Mouse (Mus musculus): Measurements from ENCODE around the gene Ndfip2. TPM values are rescaled to one million over a fixed set of nuclear protein-coding genes. Genes with fewer than 3 reads are reported as not detected.
A peak's percentile ranks its signal among the peaks of the same experiment; 100 is the strongest.

Gene Ndfip2
- polyA plus RNA-seq, 1 experiment from 2014 or later, result 99.9 TPM

GRCm38 (mm10) chr14:105322829-105323228, 64.5 kb downstream of the Ndfip2 start:
- 54% methylated on average over 5 of the region's 5 CpGs for WGBS
- Histone ChIP-seq H3K9ac (no peak overlapping the region), H3K27ac (no peak overlapping the region), H3K4me2 (replicated peaks) (no peak overlapping the region), H3K9me3 (no peaks in the 10 kb centered on the region; the same call in 1 of the 2 replicates), H3K27me3 (replicated peaks) (no peaks in the 10 kb centered on the region), H3K36me3 (no peaks in the 10 kb centered on the region), H3K4me3 (no peak overlapping the region), H3K4me1 (no peaks in the 10 kb centered on the region)
- no peak for ATAC-seq (ENCODE audit: low FRiP score, low read depth)

GRCm38 (mm10) chr14:105323448-105323847, 65.1 kb downstream of the Ndfip2 start:
- Histone ChIP-seq H3K9me3 (no peaks in the 10 kb centered on the region; the same call in 1 of the 2 replicates), H3K9ac (no peak overlapping the region), H3K4me1 (peaks cover 4% of the 10 kb centered on the region; the same call in 1 of the 2 replicates), H3K4me3 (no peak overlapping the region), H3K4me2 (replicated peaks) (no peak overlapping the region), H3K27me3 (replicated peaks) (no peaks in the 10 kb centered on the region), H3K36me3 (no peaks in the 10 kb centered on the region), H3K27ac (no peak overlapping the region)
- 71% methylated on average over 9 of the region's 9 CpGs for WGBS
- no peak for ATAC-seq (ENCODE audit: low FRiP score, low read depth)

- Histone ChIP-seq H3K4me1 (peaks cover 10% of the 10 kb centered on the region; the same call in 1 of the 2 replicates), H3K27me3 (replicated peaks) (no peaks in the 10 kb centered on the region), H3K4me3 (no peak overlapping the region), H3K9ac (peak overlapping the region; percentile 33; the same call in 1 of the 2 replicates), H3K9me3 (no peaks in the 10 kb centered on the region; the same call in 1 of the 2 replicates), H3K36me3 (no peaks in the 10 kb centered on the region), H3K27ac (no peak overlapping the region), H3K4me2 (replicated peaks) (peak overlapping the region; percentile 52)
- 27% methylated on average over 13 of the region's 13 CpGs for WGBS
- peak; percentile 77 for ATAC-seq (ENCODE audit: low FRiP score, low read depth)
Measured at GRCm38 (mm10) chr14:105328397-105329302, 70.3 kb downstream of the Ndfip2 start.

- no peaks in the 10 kb centered on the region for H3K27me3 ChIP-seq (replicated peaks)
- H3K4me3 ChIP-seq, result peak overlapping the region; percentile 5; the same call in 1 of the 2 replicates
- 0 out of 2 replicates have a peak, but pooled peaks have one; percentile 17 for ATAC-seq (ENCODE audit: low FRiP score, low read depth)
- H3K9me3 ChIP-seq, result no peaks in the 10 kb centered on the region
- no peak overlapping the region for H3K27ac ChIP-seq
- WGBS, result 56% methylated on average over 16 of the region's 16 CpGs
- no peak overlapping the region for H3K9ac ChIP-seq
- peak overlapping the region; percentile 42 for H3K4me2 ChIP-seq (replicated peaks)
- peaks cover 5% of the 10 kb centered on the region; the same call in 1 of the 2 replicates for H3K4me1 ChIP-seq
- H3K36me3 ChIP-seq, result no peaks in the 10 kb centered on the region
Measured at GRCm38 (mm10) chr14:105333475-105334094, 75.2 kb downstream of the Ndfip2 start.

- no peak overlapping the region for H3K27ac ChIP-seq
- no peak for ATAC-seq (ENCODE audit: low FRiP score, low read depth)
- no peak overlapping the region for H3K9ac ChIP-seq
- no peaks in the 10 kb centered on the region for H3K27me3 ChIP-seq (replicated peaks)
- no peaks in the 10 kb centered on the region for H3K36me3 ChIP-seq
- 88% methylated on average over 8 of the region's 8 CpGs for WGBS
- H3K9me3 ChIP-seq, result no peaks in the 10 kb centered on the region
- H3K4me2 ChIP-seq (replicated peaks), result no peak overlapping the region
- no peaks in the 10 kb centered on the region for H3K4me1 ChIP-seq
- no peak overlapping the region for H3K4me3 ChIP-seq
Measured at GRCm38 (mm10) chr14:105341765-105342164, 83.4 kb downstream of the Ndfip2 start.

GRCm38 (mm10) chr14:105354121-105354520, 95.7 kb downstream of the Ndfip2 start:
- H3K4me2 ChIP-seq (replicated peaks), result no peak overlapping the region
- 80% methylated on average over 11 of the region's 11 CpGs for WGBS
- no peaks in the 10 kb centered on the region for H3K4me1 ChIP-seq
- H3K36me3 ChIP-seq, result no peaks in the 10 kb centered on the region
- H3K27ac ChIP-seq, result no peak overlapping the region
- H3K9me3 ChIP-seq, result no peaks in the 10 kb centered on the region
- H3K4me3 ChIP-seq, result no peak overlapping the region
- H3K9ac ChIP-seq, result no peak overlapping the region
- no peaks in the 10 kb centered on the region for H3K27me3 ChIP-seq (replicated peaks)
- no peak for ATAC-seq (ENCODE audit: low FRiP score, low read depth)

Other genes with a start within 250 kb of the Ndfip2 start
- gene Rbm26, start 81.2 kb upstream of the Ndfip2 start, polyA plus RNA-seq (2016; fragmentation: Nextera tagmentation; extraction: Ambion mirVana), result 40.6 and 41.6 TPM in 2 replicates

Data from neural tube, embryonic 12.5 days (tissue).